Mouse (Mus musculus): ENCODE measurements around the gene Tas2r124. TPM values are rescaled to one million over a fixed set of nuclear protein-coding genes. Genes with fewer than 3 reads are reported as not detected.

Gene Tas2r124
- polyA plus RNA-seq (2012; fragmentation: generic; extraction: Trizol): not detected

GRCm38 (mm10) chr6:132754430-132754829 is at the start of gene Tas2r124:
Gene Tas2r124, plus strand, starts transcription at chr6:132754730.

GRCm38 (mm10) chr6:132711828-132712227 is 42.7 kb upstream of the Tas2r124 start, which contains the start of gene Tas2r122:
Gene Tas2r122, minus strand, starts transcription at chr6:132711928.

GRCm38 (mm10) chr6:132737935-132738334 is 16.6 kb upstream of the Tas2r124 start, which contains the start of gene Tas2r115:
Gene Tas2r115, minus strand, starts transcription at chr6:132738035.

GRCm38 (mm10) chr6:132761831-132762230 is 7.3 kb downstream of the Tas2r124 start, which contains the start of gene Tas2r102:
Gene Tas2r102, plus strand, starts transcription at chr6:132762131.

GRCm38 (mm10) chr6:132778062-132778461 is 23.5 kb downstream of the Tas2r124 start, which contains the start of gene Tas2r136:
Gene Tas2r136, minus strand, starts transcription at chr6:132778162.

GRCm38 (mm10) chr6:132802518-132802917 is 48.0 kb downstream of the Tas2r124 start, which contains the start of gene Tas2r117:
Gene Tas2r117, plus strand, starts transcription at chr6:132802818.

Other genes starting within 250 kb of the Tas2r124 start
- not detected for gene Prh1, start 184.9 kb upstream of the Tas2r124 start, polyA plus RNA-seq (2012; fragmentation: generic; extraction: Trizol)
- gene Prp2, start 158.8 kb upstream of the Tas2r124 start, polyA plus RNA-seq (2012; fragmentation: generic; extraction: Trizol): not detected
- gene A630073D07Rik, start 103.2 kb upstream of the Tas2r124 start, polyA plus RNA-seq (2012; fragmentation: generic; extraction: Trizol): not detected
- gene Tas2r120, start 97.8 kb upstream of the Tas2r124 start, polyA plus RNA-seq (2012; fragmentation: generic; extraction: Trizol): not detected
- gene Tas2r121, start 53.7 kb upstream of the Tas2r124 start, polyA plus RNA-seq (2012; fragmentation: generic; extraction: Trizol): not detected
- gene Tas2r122, start 42.8 kb upstream of the Tas2r124 start, polyA plus RNA-seq (2012; fragmentation: generic; extraction: Trizol): not detected
- gene Tas2r115, start 16.7 kb upstream of the Tas2r124 start, polyA plus RNA-seq (2012; fragmentation: generic; extraction: Trizol): not detected
- gene Tas2r102, start 7.4 kb downstream of the Tas2r124 start, polyA plus RNA-seq (2012; fragmentation: generic; extraction: Trizol): not detected
- gene Tas2r136, start 23.4 kb downstream of the Tas2r124 start, polyA plus RNA-seq (2012; fragmentation: generic; extraction: Trizol): not detected
- gene Tas2r117, start 48.1 kb downstream of the Tas2r124 start, polyA plus RNA-seq (2012; fragmentation: generic; extraction: Trizol): not detected
- not detected for gene Tas2r123, start 92.4 kb downstream of the Tas2r124 start, polyA plus RNA-seq (2012; fragmentation: generic; extraction: Trizol)
- not detected for gene Tas2r116, start 100.7 kb downstream of the Tas2r124 start, polyA plus RNA-seq (2012; fragmentation: generic; extraction: Trizol)
- not detected for gene Tas2r110, start 113.3 kb downstream of the Tas2r124 start, polyA plus RNA-seq (2012; fragmentation: generic; extraction: Trizol)
- not detected for gene Tas2r113, start 138.3 kb downstream of the Tas2r124 start, polyA plus RNA-seq (2012; fragmentation: generic; extraction: Trizol)
- not detected for gene Tas2r125, start 154.9 kb downstream of the Tas2r124 start, polyA plus RNA-seq (2012; fragmentation: generic; extraction: Trizol)
- not detected for gene Tas2r129, start 196.4 kb downstream of the Tas2r124 start, polyA plus RNA-seq (2012; fragmentation: generic; extraction: Trizol)
- not detected for gene Tas2r131, start 203.2 kb downstream of the Tas2r124 start, polyA plus RNA-seq (2012; fragmentation: generic; extraction: Trizol)
- gene Tas2r109, start 226.2 kb downstream of the Tas2r124 start, polyA plus RNA-seq (2012; fragmentation: generic; extraction: Trizol): not detected